Mouse (Mus musculus) embryo, embryonic 10 days (tissue): ENCODE measurements at regions not wholly inside any gene's neighbourhood (a gene's known extent, or its start where the extent isn't known, plus 50 kb on each side); places are given as distances from the start of the nearest gene placed in this dataset.
"Not testable (repeated sequence)": the region's sequence is repeated elsewhere in the genome, so short reads cannot be mapped to it uniquely, and the experiment has no call there.

Experiments used
- DNase-seq: peaks from one replicate; pipeline ENCODE4 v3.0.0-alpha.2; 2015; ENCODE audit warnings: low spot score

DNA sequence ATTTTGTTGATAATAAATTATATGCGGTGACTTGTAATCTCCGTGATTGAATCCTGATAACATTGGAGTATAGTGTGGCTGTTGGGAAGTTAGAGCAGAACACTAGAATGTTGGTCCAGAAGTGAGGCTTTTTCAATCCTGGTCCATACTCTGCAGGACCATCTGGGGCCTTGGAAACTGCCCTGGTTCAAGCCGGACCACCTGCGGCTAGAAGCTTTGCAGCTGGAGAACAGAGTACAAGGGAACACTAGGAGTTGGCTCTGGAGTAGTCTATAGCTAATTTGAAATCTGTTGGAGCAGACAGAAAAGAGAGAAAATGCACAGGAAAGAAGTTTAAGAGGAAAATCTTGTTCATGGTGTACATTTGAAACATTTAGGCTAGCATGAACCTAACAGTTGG, 79.0 kb downstream of the Casp12 start:
- DNase-seq: no peak

DNA sequence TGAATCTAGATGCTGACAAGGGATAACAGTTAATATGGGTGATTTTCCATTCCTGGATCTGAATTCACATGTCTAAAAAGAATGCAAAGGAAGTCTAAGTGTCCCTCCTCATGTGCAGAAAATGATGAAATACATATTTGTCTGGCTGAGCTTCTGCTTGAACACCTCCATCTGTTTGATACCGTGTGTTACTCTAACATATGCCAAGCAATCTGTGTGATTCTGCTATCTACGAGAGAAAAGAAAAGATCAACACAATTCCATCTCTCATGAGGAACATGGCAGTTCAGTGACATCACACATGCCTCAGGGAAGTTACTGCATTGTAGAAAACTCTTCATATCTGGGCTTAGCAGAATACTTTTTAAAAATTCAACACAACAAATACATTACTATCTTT, 103.0 kb downstream of the Casp12 start:
- no peak for DNase-seq

DNA sequence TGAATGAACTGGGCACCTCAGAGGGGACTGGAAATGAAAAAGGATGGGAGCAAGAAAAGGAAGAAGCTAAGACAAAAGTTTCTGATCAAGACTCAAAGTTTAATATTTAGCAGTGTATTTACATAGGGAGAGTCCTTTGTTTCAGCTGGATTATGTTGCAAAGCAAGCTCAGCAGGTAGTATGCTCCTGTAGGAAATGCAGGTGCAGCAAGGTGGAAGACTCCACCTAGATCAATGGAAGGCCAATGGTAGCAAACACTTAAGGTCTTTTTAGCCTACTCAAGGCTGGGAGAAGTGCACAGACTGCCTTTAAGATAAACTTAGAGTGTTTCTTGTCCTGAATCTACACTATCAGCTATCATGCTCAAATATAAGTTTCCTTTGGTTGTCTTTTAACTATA, 111.4 kb downstream of the Casp12 start:
- DNase-seq: no peak

DNA sequence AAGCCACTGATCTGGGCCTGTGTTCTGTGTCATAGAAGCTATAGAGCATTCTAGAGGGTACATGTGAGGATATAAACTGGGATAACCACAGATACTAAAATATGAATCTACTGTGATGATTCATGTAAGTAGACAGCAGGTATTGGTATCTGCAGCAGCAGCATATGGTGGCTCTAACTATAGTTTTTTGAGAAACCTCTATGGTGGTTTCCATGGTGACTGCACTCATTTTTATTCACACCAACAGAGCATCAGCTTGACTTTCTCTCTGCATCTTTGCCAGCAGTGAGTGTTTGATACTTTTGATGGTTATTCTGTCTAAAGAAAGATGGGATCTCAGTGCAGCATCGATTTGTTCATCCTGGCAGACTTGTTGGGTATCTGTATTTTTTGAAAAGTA, 126.8 kb downstream of the Casp12 start:
- no peak for DNase-seq

DNA sequence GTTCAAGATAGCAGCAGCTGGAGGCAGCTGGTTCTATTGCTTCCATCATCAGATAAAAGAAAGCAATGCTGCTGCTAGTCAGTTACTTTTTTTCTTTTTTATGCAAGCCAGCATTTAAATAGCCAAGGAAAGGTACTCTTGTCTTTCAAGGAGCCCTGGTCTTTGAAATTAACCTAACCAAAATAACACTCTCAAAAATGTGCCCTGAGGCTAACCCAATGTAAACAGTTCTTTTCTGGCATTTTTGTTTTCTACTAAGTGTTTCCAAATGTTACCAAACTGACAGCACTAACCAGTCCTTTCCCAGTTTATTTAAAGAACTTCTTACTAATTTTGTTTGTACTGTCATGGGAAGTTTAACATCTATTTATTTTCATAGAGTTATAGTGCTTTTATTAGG, 129.0 kb downstream of the Casp12 start:
- no peak for DNase-seq

DNA sequence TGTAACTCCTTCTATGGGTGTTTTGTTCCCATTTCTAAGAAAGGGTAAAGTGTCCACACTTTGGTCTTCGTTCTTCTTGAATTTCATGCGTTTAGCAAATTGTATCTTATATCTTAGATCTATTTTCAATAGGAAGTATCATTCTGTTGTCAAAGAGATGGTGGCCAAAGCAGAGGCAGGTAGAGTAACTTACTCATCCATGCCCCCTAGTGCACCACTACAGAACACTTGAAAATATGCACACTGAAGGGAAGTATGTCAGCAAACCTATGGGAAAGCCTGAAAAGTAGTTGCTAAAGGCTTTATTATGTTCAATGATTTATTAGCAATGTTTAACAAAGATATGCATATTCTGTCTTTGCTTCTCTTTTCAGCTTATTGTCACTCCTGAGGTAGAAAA, 140.0 kb downstream of the Casp12 start:
- DNase-seq: no peak

DNA sequence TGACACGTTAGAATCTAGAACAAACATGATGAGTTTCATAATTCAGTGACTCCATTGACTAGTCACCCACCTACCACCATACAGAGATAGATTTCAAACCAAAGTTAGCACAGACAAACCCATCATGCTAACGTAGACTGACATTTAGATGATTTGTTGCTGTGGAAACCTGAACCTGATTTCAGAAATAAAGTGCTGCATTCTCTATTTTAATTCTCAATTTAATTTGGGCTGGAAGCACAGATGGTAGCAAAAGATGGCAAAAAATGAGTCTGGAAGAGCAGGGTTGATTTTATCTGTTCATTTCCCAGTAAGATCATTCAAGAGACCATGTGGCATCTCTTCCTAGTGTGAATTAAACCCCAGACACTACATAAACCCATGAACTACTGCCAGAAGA, 151.6 kb downstream of the Casp12 start:
- no peak for DNase-seq

DNA sequence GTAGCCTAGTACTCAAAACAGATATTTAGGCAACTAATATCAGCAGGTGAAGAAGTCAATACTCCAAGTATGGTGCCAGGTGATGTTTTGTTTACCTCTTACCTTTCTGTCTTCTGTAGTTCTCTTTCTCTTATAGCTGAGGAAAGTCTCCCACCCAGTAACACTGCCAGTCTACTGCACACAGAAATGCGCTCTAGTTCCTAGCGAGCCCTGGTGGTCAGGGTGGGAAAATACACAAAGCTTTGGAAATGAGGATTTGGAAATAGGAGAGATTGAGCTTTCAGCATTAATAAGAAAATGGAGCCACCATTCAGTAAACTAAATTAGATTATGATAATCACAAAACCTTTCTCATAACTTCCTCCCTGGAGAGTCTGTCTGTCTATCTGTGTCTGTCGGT, 153.1 kb downstream of the Casp12 start:
- peak; percentile 19 for DNase-seq

DNA sequence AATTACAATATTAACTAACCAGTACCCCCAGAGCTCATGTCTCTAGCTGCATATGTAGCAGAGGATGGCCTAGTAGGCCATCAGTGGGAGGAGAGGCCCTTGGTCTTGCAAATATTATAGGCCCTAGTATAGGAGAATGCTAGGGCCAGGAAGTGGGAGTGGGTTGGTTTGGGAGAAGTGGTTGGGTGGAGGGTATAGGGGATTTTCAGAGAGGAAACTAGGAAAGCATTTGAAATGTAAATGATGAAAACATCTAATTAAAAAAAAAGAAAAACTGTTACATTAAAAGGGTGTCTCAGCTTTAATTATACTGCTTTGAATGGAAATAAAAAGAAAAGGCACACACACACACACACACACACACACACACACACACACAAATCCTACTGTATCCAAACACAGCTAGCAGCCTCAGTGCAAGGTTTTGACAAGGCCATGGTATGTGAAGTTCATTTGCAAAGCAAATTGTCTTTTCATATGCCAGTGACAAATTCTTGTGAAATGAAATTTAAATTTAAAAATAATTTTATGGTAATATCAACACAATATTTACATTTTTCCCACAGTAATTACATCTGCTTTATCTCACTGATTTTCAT, 180.6 kb downstream of the Casp12 start:
- no peak for DNase-seq

DNA sequence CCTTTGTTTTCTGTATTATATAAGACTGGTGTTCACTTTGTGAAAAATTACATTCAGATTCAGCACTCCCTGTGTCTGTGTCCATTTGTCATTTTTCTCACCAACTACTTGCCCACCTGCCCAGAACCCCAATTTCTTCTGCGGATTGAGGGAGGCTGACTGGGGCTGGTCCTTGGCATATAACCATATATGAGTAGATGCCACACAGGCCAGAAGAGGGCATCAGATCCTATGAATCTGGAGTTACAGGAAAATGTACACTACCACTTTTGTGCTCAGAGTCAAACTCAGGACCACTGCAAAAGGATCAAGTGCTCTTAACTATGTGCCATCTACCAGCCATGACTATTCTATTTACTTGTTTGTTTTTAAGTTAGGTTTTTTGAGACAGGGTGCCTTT, 197.4 kb downstream of the Casp12 start:
- no peak for DNase-seq

DNA sequence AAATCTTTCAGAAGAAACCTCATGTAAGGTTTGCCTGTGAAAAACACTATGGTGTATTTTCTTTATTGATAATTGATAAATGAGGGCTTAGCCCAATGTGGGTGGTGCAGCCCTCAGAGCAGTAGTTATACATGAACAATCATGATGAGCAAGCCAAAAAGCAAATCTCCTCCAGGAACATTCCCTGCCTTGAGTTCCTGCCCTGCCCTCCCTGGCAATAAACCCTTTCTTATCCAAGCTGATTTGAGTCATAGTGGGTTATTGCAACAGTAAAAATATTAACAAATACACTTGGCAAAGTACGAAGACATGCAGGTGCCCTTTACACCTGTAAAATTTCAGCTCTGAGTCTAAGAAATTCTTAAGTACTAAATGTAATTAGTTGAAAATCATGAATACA, 229.8 kb downstream of the Casp12 start:
- DNase-seq: no peak

DNA sequence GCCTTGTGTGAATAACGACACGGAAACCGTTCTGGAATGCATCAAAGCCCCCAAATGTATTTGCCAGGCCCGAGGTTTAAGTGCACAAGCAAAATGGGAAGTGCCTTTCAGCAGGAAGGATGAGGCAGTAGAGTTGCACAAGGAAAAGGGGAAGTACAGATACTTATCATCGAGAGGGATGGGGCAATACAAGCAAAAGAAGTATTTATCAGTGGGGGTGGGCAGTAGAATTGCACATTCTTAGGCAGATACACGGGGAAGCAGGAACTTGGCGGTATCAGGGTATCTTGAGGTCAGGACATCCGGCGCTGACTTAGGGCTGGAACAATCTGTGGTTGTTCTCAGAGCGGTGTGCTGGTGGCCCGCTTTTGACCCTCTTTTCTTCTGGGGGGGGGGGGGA, 232.9 kb downstream of the Casp12 start:
- not testable (repeated sequence) for DNase-seq

DNA sequence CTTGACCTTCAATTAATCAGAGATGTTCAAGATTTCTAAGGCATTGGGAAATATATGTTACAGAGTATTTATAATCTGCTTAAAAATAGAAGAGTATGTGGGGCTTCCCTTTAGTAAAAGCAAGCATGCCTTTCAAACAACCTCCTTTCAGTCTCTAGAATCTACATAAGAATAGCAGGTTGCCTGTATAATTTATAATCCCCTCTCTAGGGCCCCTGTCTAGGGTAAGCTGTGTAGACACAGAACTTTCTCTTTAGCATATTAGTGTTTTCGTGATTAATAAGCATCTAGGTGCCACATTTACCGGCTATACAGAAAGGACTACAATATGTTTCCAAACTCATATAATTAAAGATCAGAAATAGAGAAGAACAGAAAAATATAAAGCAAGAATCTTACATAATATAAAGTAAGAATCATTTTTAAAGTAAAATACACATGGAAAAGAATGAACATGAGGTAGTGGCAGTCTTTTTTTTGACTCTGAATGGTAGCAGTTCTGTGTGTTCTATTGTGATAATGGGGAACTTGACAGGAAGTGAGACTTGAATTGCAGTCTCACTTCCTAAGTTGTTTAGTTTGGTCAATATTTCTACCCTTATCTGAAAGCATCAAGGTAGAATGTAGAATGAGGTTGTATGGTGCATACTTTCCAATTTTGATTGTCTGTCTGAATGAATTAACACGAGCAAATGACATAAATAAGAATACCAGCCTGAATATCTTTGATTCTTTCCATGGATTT, 250.8 kb downstream of the Casp12 start:
- no peak for DNase-seq

DNA sequence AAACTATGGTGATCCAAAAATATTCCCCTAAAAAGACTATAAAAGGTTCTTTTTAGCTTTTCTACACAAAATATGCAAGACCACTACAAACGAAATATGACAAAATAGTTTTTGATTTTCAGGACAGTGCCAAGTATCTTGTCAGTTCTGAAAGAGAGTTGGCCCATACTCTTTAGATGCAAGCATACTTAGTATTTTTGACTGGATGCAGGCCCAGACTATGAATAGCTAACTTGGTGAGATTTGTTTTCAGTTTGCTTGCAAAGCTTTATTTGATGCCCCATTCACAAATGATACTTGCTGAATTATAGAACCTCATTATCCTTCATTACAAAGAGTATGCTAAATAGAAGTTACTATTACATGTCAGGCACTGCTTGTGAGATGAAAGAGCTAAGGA, 258.8 kb downstream of the Casp12 start:
- no peak for DNase-seq

DNA sequence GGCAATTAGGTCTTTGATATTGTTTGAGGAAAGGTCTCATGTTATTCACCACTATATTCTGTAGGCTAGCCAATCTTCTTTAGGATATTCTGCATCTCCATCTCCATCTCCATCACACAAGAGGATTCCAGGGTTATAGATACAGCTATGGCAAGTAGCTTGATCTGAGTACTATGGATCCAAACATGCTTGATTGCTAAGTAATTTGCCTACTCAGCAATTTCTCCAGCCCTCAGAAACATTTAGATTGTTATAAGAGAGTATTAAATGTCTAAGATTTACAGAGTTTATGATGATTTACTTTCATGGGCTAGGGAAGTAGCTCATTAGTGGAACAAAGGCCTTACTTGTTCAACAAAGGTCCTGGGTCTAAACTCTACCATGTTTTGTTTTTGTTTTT, 259.8 kb downstream of the Casp12 start:
- DNase-seq: no peak

DNA sequence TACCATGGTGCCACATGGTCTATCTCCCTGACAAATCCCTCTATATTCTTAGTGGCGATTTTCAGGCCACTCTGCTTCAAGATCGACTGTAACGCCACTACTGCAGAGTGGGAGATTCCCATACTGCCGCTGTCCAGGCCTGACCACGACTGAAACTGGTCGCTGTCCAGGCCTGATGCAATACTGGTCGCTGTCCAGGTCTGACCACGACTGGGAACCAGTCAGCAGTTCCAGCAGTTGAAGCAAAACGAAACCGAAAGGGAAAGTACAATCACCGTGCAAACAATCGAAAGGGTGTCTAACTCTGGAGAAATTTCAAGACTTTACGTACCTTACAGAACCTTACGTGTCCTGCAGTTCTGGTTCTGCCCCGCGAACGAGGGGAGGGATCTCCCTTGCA, 271.5 kb downstream of the Casp12 start:
- DNase-seq: no peak

DNA sequence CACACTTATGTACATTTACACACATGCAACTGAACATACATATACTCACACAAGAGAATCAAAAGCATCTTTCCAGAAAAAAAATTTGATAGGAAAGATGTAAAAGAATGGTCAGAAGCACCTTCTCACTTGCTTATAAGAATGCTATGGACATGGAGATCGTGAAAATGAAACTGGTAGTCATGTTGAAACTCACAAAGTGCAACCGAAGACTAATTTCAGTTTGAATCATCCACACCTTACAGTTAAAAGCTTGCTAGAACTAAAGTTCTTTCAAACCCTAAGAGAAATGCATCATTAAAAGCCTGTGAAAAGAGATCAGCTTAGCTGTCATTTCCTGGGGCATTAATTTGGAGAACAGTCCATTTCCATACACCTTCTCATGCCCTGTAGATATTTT, 278.2 kb downstream of the Casp12 start:
- no peak for DNase-seq

DNA sequence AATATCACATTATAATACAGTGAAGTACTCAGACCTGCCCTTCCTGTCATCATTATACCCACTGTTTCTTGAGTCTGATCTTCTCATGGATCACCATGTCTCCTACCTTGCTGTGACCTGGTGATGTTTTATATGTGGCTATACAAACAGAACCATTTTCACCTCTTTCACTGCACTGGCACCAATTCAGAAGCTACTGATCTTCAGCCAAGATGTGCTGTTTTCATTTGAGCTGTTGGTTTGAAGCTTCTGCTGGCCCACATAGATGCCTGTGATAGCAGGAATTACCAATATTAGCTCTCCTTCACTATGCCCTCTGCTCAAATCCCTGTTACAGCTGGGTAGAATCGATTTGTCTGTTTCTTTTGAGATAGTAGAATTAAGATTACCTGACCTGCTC, 282.3 kb downstream of the Casp12 start:
- DNase-seq: no peak

DNA sequence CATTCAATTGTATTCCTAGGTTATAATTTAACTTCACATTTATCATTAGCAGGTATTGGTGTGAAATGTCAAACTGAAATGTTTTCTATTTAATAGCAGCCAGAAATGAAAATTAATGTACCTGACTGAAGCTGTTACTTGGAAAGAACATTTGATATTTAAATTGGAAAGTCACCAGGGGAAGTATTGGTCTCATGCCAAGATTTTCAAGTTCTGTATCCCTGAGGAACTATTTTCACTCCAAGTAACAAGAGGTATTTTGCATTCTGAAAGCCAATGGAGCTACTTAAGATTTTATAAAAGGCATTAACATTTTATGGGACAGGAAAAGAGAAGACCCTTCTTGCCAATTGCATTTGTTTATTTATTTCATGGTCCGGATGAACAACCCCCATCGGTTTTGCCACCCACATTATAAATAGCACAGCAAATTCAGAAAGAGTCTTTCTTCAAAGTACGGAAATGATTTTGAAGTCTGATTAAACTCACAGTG, 289.3 kb downstream of the Casp12 start:
- no peak for DNase-seq

DNA sequence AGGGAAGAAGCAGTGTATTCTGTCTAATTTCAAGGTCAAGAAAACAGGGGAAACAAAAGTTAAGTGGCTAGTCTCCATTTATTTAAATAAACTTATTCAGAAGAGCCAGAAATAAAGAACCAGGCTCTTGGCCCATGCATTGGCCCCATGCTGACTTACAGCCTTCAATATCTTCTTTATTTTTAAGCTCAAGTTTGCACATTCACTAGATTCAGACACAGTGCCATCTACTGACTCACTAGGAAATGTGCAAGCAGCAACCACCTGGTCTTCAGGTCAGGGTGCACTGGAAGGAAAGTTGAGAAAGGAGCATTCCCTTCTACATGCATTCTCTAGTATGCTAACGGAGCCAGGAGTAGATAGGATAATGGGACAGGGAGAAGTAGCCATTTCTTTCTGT, 289.7 kb downstream of the Casp12 start:
- DNase-seq: peak; percentile 73

DNA sequence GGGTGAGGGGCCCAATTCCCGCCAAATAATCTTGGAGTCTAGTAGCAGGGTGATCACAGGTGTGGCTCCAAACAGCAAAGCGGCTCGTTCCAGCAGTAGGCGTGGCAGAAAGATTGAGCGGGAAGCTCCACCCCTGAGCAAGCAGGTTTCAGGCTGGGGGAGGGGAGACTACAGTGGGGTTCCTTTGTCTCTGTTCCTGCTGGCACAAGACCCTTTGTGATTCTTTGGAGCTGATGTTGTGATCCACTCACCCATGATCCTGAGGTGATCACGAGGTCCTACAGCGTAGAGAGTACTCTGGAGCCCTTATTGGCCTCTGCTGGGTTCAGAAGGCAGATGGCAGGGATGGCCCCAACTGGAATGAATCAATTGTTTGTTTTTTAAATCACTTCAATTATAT, 318.7 kb downstream of the Casp12 start:
- DNase-seq: no peak

DNA sequence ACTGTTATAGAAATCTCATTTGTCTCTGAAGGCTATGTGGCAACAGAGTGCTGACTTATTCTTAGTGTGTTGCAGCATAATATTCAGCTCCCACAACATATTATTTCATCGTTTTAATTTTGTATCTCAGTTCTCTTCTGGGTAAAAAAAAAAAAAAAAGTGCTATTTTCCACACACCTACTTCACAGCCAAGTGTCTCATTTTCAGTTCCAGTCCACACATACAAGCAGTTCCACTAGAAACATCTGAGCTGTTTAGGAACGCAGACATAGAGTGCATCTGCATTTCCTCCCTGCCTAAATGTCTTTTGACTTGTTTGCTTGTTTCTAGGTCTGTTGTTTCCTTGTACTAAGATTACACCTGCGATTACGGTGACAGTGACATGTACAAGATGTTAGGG, 328.3 kb downstream of the Casp12 start:
- no peak for DNase-seq

DNA sequence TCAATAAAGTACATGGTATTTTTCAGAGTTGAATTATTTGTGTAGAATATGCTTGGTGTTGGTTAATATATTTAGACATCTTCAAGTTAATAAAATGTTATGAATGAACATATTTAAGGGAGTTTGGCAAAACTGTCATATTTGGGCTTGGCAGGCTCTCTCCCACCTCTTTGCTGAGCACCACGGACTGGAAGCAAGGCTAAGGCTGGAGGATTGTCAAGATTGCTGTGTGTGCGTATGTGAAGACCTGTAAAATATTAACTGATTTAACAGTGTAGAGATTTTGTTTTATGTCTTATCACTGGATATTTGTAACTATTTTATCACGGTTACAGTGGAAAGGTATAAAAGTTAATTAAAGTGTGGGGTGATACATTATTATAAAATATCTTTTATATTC, 363.3 kb downstream of the Casp12 start:
- DNase-seq: no peak

DNA sequence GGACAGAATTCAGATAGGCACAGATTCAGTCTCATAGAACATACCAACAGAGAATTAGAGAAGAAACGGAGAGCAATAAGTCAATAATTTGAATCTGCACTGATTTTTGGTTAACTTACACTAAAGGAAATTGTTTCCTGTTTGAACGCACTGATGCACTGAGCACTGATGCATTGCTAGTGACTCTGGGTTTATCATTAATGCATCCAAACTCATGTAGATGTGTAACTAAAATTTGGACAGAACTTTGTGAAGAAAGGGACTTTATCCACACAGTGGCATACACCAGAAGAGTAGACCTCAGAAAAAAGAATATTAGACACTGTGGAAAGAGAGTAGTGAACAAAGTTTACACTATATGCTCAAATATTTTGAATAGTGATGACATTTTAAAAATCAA, 364.2 kb downstream of the Casp12 start:
- DNase-seq: no peak
